Comparison of ENCODE assay signal across 7 mouse cellular contexts in genomic region chr13:112439917-112440361, GRCm38 (mm10). TPM values are rescaled to one million over a fixed set of nuclear protein-coding genes. Genes with fewer than 3 reads are reported as not detected.
DNase-seq lines count a peak whose midpoint lies in the region; ATAC-seq and TF ChIP-seq lines count a peak whose summit lies in the region.

No protein-coding gene starts in this region.

- peak overlapping the region; percentile 62 for H3K27ac ChIP-seq in intestine, embryonic 15.5 days
- H3K27ac ChIP-seq in midbrain, embryonic 15.5 days, result no peak overlapping the region

- no peaks in the 10 kb centered on the region for H3K9me3 ChIP-seq in G1E (replicated peaks)
- no peaks in the 10 kb centered on the region for H3K9me3 ChIP-seq in intestine, embryonic 15.5 days
- H3K9me3 ChIP-seq in midbrain, embryonic 15.5 days, result no peaks in the 10 kb centered on the region

- H3K4me2 ChIP-seq in intestine, embryonic 15.5 days (replicated peaks), result peak overlapping the region; percentile 48
- peak overlapping the region; percentile 40 for H3K4me2 ChIP-seq in midbrain, embryonic 15.5 days

- H3K36me3 ChIP-seq in G1E (replicated peaks), result no peaks in the 10 kb centered on the region
- no peaks in the 10 kb centered on the region for H3K36me3 ChIP-seq in intestine, embryonic 15.5 days
- H3K36me3 ChIP-seq in midbrain, embryonic 15.5 days (replicated peaks), result no peaks in the 10 kb centered on the region
- no peaks in the 10 kb centered on the region for H3K36me3 ChIP-seq in splenic B cell, adult 2 months (ENCODE audit: control insufficient read depth, insufficient read depth, low read length, poor library complexity, severe bottlenecking)

- 0 out of 2 replicates have a peak overlapping the region, but pooled peaks have one; percentile 3 for H3K9ac ChIP-seq in intestine, embryonic 15.5 days
- H3K9ac ChIP-seq in midbrain, embryonic 15.5 days, result no peak overlapping the region

- WGBS in intestine, embryonic 15.5 days, result 25% methylated on average over 9 of the region's 9 CpGs
- WGBS in midbrain, embryonic 15.5 days, result 11% methylated on average over 9 of the region's 9 CpGs

- peak; percentile 59 for ATAC-seq in G1E (ENCODE audit: extremely low read depth, insufficient number of reproducible peaks, low FRiP score, poor library complexity, severe bottlenecking)
- ATAC-seq in granulocyte monocyte progenitor cell, adult 5-6 weeks (replicated peaks; ENCODE audit: poor library complexity, severe bottlenecking), result peak; percentile 89
- ATAC-seq in intestine, embryonic 15.5 days, result peak; percentile 61
- ATAC-seq in midbrain, embryonic 15.5 days (replicated peaks), result no peak

- H3K4me1 ChIP-seq in G1E (ENCODE audit: insufficient read depth, low read depth, low read length), result peaks cover 10% of the 10 kb centered on the region
- peaks cover 9% of the 10 kb centered on the region for H3K4me1 ChIP-seq in intestine, embryonic 15.5 days (replicated peaks)
- peaks cover 10% of the 10 kb centered on the region for H3K4me1 ChIP-seq in midbrain, embryonic 15.5 days

- peaks cover 23% of the 10 kb centered on the region for H3K27me3 ChIP-seq in G1E (ENCODE audit: insufficient read depth, low read length)
- no peaks in the 10 kb centered on the region for H3K27me3 ChIP-seq in intestine, embryonic 15.5 days (replicated peaks)
- no peaks in the 10 kb centered on the region for H3K27me3 ChIP-seq in midbrain, embryonic 15.5 days (replicated peaks)
- H3K27me3 ChIP-seq in splenic B cell, adult 2 months (ENCODE audit: control insufficient read depth, insufficient read depth, low read length, poor library complexity, severe bottlenecking), result no peaks in the 10 kb centered on the region

- TF ChIP-seq POLR2A in brain, embryonic 14.5 days (IDR thresholded peaks at IDR 0.05; ENCODE audit: borderline replicate concordance, extremely low read depth, insufficient read depth, insufficient read length, poor library complexity, severe bottlenecking), result no peak

- DNase-seq in G1E (ENCODE audit: low spot score) (no peak), liver (peak; percentile 80)
- DNase-seq in brain, embryonic 14.5 days (ENCODE audit: low read depth), result peak; percentile 82
- peak; percentile 89 for DNase-seq in splenic B cell, adult 2 months (ENCODE audit: low read depth, low spot score)

- H3K4me3 ChIP-seq in G1E (ENCODE audit: low read depth, low read length), result no peak overlapping the region; the same call in 1 of the 2 replicates
- H3K4me3 ChIP-seq in intestine, embryonic 15.5 days (replicated peaks), result 0 out of 2 replicates have a peak overlapping the region, but pooled peaks have one; percentile 5
- H3K4me3 ChIP-seq in midbrain, embryonic 15.5 days, result no peak overlapping the region

- TF ChIP-seq CTCF in G1E (IDR thresholded peaks at IDR 0.05; ENCODE audit: low read depth, low read length), result no peak
- TF ChIP-seq CTCF in brain, embryonic 14.5 days (IDR thresholded peaks at IDR 0.05; ENCODE audit: borderline replicate concordance, extremely low read depth, insufficient read depth, insufficient read length), result no peak

RNA-seq across cellular contexts. Expression of gene Il6st, which starts 23.9 kb away (rescaled TPM):
- 13.9 and 20.4 TPM in 2 replicates for total RNA-seq in G1E (2014; fragmentation: Nextera tagmentation)
- 4.2 and 5.0 TPM in 2 replicates for total RNA-seq in G1E (2017)
- polyA plus RNA-seq in G1E (2012), result 0.70 and 0.73 TPM in 2 replicates
- 9.4 and 19.5 TPM in 2 replicates for polyA plus RNA-seq in brain, embryonic 14.5 days (2012; rRNA removed)
- total RNA-seq in granulocyte monocyte progenitor cell, adult 5-6 weeks (2014; fragmentation: Nextera tagmentation), result 47.5 and 70.5 TPM in 2 replicates
- total RNA-seq in granulocyte monocyte progenitor cell, adult 5-6 weeks (2017), result 29.1 and 33.4 TPM in 2 replicates
- polyA plus RNA-seq in intestine, embryonic 15.5 days (2015; fragmentation: Nextera tagmentation; extraction: Ambion mirVana), result 31.9 and 37.8 TPM in 2 replicates
- 20.9 and 22.1 TPM in 2 replicates for polyA plus RNA-seq in midbrain, embryonic 15.5 days (2015; fragmentation: Nextera tagmentation; extraction: Ambion mirVana)
